ENCODE assay signal across 11 mouse cellular contexts in the genomic region with DNA sequence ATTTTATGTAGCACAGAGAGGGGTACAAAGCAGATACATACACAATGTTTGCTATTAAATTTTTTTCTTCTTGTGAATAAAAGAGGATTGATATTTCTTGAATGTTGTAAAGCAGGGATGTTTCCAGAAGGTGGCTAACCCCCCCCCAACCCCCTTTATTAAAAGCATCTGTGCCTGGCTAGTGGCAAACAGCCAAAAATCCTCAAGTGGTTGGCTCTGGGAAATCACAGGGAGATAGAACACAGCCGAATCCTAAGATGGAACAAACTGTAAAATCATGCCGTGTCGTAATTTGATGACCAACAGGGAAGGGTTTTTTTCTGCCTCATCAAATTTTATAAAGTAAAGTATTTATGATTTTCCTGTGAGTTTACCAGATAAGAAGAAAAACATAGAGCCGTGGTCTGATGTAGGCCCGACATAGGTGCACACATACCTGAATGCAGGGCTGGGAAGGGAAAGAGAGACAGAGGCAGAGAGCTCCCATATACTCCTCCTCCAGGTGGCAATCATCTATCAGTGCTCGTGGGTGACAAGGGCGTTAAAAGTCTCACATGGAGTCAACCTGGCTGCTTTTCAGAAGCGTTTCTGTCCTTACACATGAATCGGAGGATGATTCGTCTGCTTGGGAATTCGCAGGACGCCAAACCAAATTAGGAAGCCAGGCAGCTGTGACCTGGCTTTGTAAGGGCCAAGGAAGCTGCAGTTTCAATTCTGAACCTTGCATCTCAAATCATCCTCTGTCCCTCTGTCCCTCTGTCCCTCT.
A peak's percentile ranks its signal among the peaks of the same experiment; 100 is the strongest.
DNase-seq lines count a peak whose midpoint lies in the region; ATAC-seq and TF ChIP-seq lines count a peak whose summit lies in the region.
"Had no signal": no experiment of that assay in that cellular context is flagged by ENCODE, and none has a peak within 500 bp of the region (broad histone marks: within the 10 kb centered on the region; RNA-seq: fewer than 3 reads in every experiment).

No protein-coding gene starts in this region.

- no peaks in the 10 kb centered on the region for H3K36me3 ChIP-seq in intestine, postnatal 0 days (ENCODE audit: control insufficient read depth, insufficient read depth)
- H3K36me3 ChIP-seq: lung, embryonic 15.5 days had no signal

- 57% methylated on average over 12 of the region's 12 CpGs for WGBS in intestine, postnatal 0 days

- DNase-seq in heart, adult 11 months: peak; percentile 89
- DNase-seq in heart, postnatal 25 days (ENCODE audit: low spot score): no peak
- peak; percentile 48 for DNase-seq in Muller cell, postnatal 12 days (ENCODE audit: inconsistent ontology term)
- peak; percentile 54 to 57 for DNase-seq in heart, adult 18-20 months
- DNase-seq in thymus, postnatal 36 days: no peak
- DNase-seq in kidney, postnatal 14 days: no peak
- no peak for DNase-seq in spleen, adult 12 weeks (ENCODE audit: low spot score)
- DNase-seq: cerebellum, adult 9-10 months; spleen, adult 18-20 months had no signal

- H3K4me3 ChIP-seq in intestine, postnatal 0 days (ENCODE audit: low read depth, low read length): no peak overlapping the region
- H3K4me3 ChIP-seq: lung, embryonic 15.5 days had no signal

- no peaks in the 10 kb centered on the region for H3K27me3 ChIP-seq in intestine, postnatal 0 days (replicated peaks; ENCODE audit: control insufficient read depth, insufficient read depth, low read length)
- H3K27me3 ChIP-seq: lung, embryonic 15.5 days had no signal

- TF ChIP-seq CTCF in intestine, postnatal 0 days (IDR thresholded peaks at IDR 0.05; ENCODE audit: low read depth): 0 out of 2 replicates have a peak, but pooled peaks have one; percentile 6

- 0 out of 2 replicates have a peak overlapping the region, but pooled peaks have one; percentile 21 for H3K4me2 ChIP-seq in intestine, postnatal 0 days (replicated peaks; ENCODE audit: low read depth)
- H3K4me2 ChIP-seq: lung, embryonic 15.5 days had no signal

- H3K27ac ChIP-seq in intestine, postnatal 0 days (ENCODE audit: low read depth, low read length): no peak overlapping the region
- H3K27ac ChIP-seq: lung, embryonic 15.5 days had no signal

- H3K9ac ChIP-seq in intestine, postnatal 0 days (ENCODE audit: low read depth, low read length): no peak overlapping the region
- H3K9ac ChIP-seq: lung, embryonic 15.5 days had no signal

- intact Hi-C loops in heart, postnatal 25 days (cut with DNase I): loop anchor here (5.0 kb wide), 1 partner anchor 65 kb away; no protein-coding TSS in a partner anchor

- H3K9me3 ChIP-seq in intestine, postnatal 0 days (ENCODE audit: control insufficient read depth): no peaks in the 10 kb centered on the region
- H3K9me3 ChIP-seq: lung, embryonic 15.5 days had no signal

- H3K4me1 ChIP-seq in intestine, postnatal 0 days (replicated peaks; ENCODE audit: control insufficient read depth, insufficient read depth, low read length): no peaks in the 10 kb centered on the region

- no peak for ATAC-seq in intestine, postnatal 0 days

Comparison
In these comparisons a context has a peak if more than half of its experiments do, and no peak if none do; other contexts are left out.
1. DNase-seq: peak in heart, adult 11 months (single experiment), Muller cell, postnatal 12 days (single experiment) and heart, adult 18-20 months (2 of 2); none in heart, postnatal 25 days (single experiment), thymus, postnatal 36 days (0 of 2), kidney, postnatal 14 days (single experiment) and spleen, adult 12 weeks (single experiment).